Mouse (Mus musculus): Measurements from ENCODE around the gene Col9a2.
"Not testable (repeated sequence)": the region's sequence is repeated elsewhere in the genome, so short reads cannot be mapped to it uniquely, and the experiment has no call there.

Col9a2 gene

GRCm38 (mm10) chr4:121020040-121020790, 19.0 kb upstream of the Col9a2 start:
- no peak for DNase-seq (ENCODE audit: extremely low read depth, low read depth, low spot score)

GRCm38 (mm10) chr4:121021911-121022310, 17.3 kb upstream of the Col9a2 start:
- no peak for DNase-seq (ENCODE audit: extremely low read depth, low read depth, low spot score)

- DNase-seq (ENCODE audit: extremely low read depth, low read depth, low spot score) = no peak
These were observed 15.7 kb upstream of the Col9a2 start for GRCm38 (mm10) chr4:121023464-121023863.

GRCm38 (mm10) chr4:121023941-121024340, 15.2 kb upstream of the Col9a2 start:
- DNase-seq (ENCODE audit: extremely low read depth, low read depth, low spot score) = peak; percentile 79

- DNase-seq (ENCODE audit: extremely low read depth, low read depth, low spot score) = no peak
These were observed 13.5 kb upstream of the Col9a2 start for GRCm38 (mm10) chr4:121025681-121026080.

GRCm38 (mm10) chr4:121028146-121028545, 11.0 kb upstream of the Col9a2 start:
- no peak for DNase-seq (ENCODE audit: extremely low read depth, low read depth, low spot score)

- DNase-seq (ENCODE audit: extremely low read depth, low read depth, low spot score) = no peak
These were observed 10.4 kb upstream of the Col9a2 start for GRCm38 (mm10) chr4:121028659-121029392.

GRCm38 (mm10) chr4:121029632-121030031, 9.6 kb upstream of the Col9a2 start:
- DNase-seq (ENCODE audit: extremely low read depth, low read depth, low spot score) = no peak

- no peak for DNase-seq (ENCODE audit: extremely low read depth, low read depth, low spot score)
These were observed 7.7 kb upstream of the Col9a2 start for GRCm38 (mm10) chr4:121031440-121031839.

GRCm38 (mm10) chr4:121033006-121033405, 6.2 kb upstream of the Col9a2 start:
- no peak for DNase-seq (ENCODE audit: extremely low read depth, low read depth, low spot score)

GRCm38 (mm10) chr4:121040323-121040722, 1.1 kb downstream of the Col9a2 start:
- no peak for DNase-seq (ENCODE audit: extremely low read depth, low read depth, low spot score)

GRCm38 (mm10) chr4:121040897-121041671, 1.9 kb downstream of the Col9a2 start:
- no peak for DNase-seq (ENCODE audit: extremely low read depth, low read depth, low spot score)

- DNase-seq (ENCODE audit: extremely low read depth, low read depth, low spot score) = no peak
These were observed 3.3 kb downstream of the Col9a2 start for GRCm38 (mm10) chr4:121042472-121042871.

GRCm38 (mm10) chr4:121042946-121043345, 3.8 kb downstream of the Col9a2 start:
- no peak for DNase-seq (ENCODE audit: extremely low read depth, low read depth, low spot score)

GRCm38 (mm10) chr4:121051863-121052262, 12.7 kb downstream of the Col9a2 start:
- no peak for DNase-seq (ENCODE audit: extremely low read depth, low read depth, low spot score)

- no peak for DNase-seq (ENCODE audit: extremely low read depth, low read depth, low spot score)
These were observed 13.5 kb downstream of the Col9a2 start for GRCm38 (mm10) chr4:121052454-121053323.

- no peak for DNase-seq (ENCODE audit: extremely low read depth, low read depth, low spot score)
These were observed 17.2 kb downstream of the Col9a2 start for GRCm38 (mm10) chr4:121056342-121056741.

- DNase-seq (ENCODE audit: extremely low read depth, low read depth, low spot score) = no peak
These were observed 17.8 kb downstream of the Col9a2 start for GRCm38 (mm10) chr4:121057032-121057431.

- DNase-seq (ENCODE audit: extremely low read depth, low read depth, low spot score) = not testable (repeated sequence)
These were observed 20.0 kb downstream of the Col9a2 start for GRCm38 (mm10) chr4:121059218-121059617.

GRCm38 (mm10) chr4:121065336-121065735, 26.2 kb downstream of the Col9a2 start:
- no peak for DNase-seq (ENCODE audit: extremely low read depth, low read depth, low spot score)

- no peak for DNase-seq (ENCODE audit: extremely low read depth, low read depth, low spot score)
These were observed 35.1 kb downstream of the Col9a2 start for GRCm38 (mm10) chr4:121074250-121074649.
